Mouse (Mus musculus) forebrain, embryonic 10.5 days (tissue): ENCODE data around the gene Irf1. TPM values are rescaled to one million over a fixed set of nuclear protein-coding genes. Genes with fewer than 3 reads are reported as not detected.

Source experiments
- DNase-seq: peaks from one replicate; pipeline ENCODE4 v3.0.0-alpha.2; 2017; ENCODE audit warnings: low spot score; ENCODE audit errors: extremely low spot score
- H3K27ac ChIP-seq: fragments of 300-500 bp; sonication (generic); 2 replicates; pipeline ENCODE4 v1.5.1; 2016; ENCODE audit warnings: mild to moderate bottlenecking
- H3K27me3 ChIP-seq: fragments of 300-500 bp; sonication (generic); 2 replicates; pipeline ENCODE4 v1.6.1; 2016; ENCODE audit warnings: mild to moderate bottlenecking; ENCODE audit not compliant: poor library complexity, severe bottlenecking
- H3K36me3 ChIP-seq: fragments of 300-500 bp; sonication (generic); replicated peaks from 2 replicates; pipeline ENCODE4 v1.6.1; 2016; ENCODE audit warnings: mild to moderate bottlenecking, moderate library complexity
- H3K4me1 ChIP-seq: fragments of 300-500 bp; sonication (generic); 2 replicates; pipeline ENCODE4 v1.6.1; 2016
- H3K4me3 ChIP-seq: fragments of 300-500 bp; sonication (generic); 2 replicates; pipeline ENCODE4 v1.5.1; 2016; ENCODE audit warnings: mild to moderate bottlenecking, moderate library complexity
- H3K9me3 ChIP-seq: fragments of 300-500 bp; sonication (generic); 2 replicates; pipeline ENCODE4 v1.6.1; 2016; ENCODE audit warnings: mild to moderate bottlenecking, moderate library complexity
- WGBS: fragments of 180-500 bp; shearing (Covaris S2); methylation state at CpG from one replicate; pipeline ENCODE4 v1.1.7; 2016; 5-methylcytosine and 5-hydroxymethylcytosine counted together
- polyA plus RNA-seq: library from polyadenylated mRNA; unstranded; fragments of >200 nt; fragmentation: Nextera tagmentation; extraction: Ambion mirVana; gene quantifications from 2 replicates; pipeline ENCODE4 v1.2.1, GENCODE M21; 2016

The Irf1 gene
- 3.7 and 4.9 TPM in 2 replicates for polyA plus RNA-seq

DNA sequence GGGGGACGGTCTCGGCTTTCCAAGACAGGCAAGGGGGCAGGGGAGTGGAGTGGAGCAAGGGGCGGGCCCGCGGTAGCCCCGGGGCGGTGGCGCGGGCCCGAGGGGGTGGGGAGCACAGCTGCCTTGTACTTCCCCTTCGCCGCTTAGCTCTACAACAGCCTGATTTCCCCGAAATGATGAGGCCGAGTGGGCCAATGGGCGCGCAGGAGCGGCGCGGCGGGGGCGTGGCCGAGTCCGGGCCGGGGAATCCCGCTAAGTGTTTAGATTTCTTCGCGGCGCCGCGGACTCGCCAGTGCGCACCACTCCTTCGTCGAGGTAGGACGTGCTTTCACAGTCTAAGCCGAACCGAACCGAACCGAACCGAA, at the start of gene Irf1:
TSS of gene Irf1 (plus strand) at position 255 of the 365 bp plus-strand sequence.
- under 1% methylated on average over 40 of the region's 40 CpGs for WGBS
- H3K27me3 ChIP-seq = peaks cover 62% of the 10 kb centered on the region
- peak within 1 kb of the TSS; percentile 67 for H3K4me3 ChIP-seq
- no peaks in the 10 kb centered on the region for H3K9me3 ChIP-seq
- H3K36me3 ChIP-seq = peaks cover 2% of the 10 kb centered on the region
- DNase-seq = peak; percentile 85
- H3K4me1 ChIP-seq = peaks cover 28% of the 10 kb centered on the region
- peak within 1 kb of the TSS; percentile 79 for H3K27ac ChIP-seq

DNA sequence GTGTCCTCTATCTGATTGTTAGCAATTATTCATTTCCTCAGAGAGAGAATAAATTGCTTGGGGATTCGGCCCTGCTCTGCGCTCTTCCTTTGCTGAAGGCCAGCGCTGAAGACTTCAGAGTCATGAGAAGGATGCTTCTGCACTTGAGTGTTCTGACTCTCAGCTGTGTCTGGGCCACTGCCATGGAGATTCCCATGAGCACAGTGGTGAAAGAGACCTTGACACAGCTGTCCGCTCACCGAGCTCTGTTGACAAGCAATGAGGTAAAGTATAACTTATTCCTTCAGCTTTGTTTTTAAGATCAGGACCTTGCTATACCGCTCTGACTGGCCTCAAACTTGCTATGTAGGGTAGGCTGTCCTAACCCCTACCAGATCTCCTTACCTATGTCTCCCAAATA, 49.1 kb upstream of the Irf1 start, which contains the start of gene Il5:
TSS of gene Il5 (plus strand) at position 80 of the 400 bp plus-strand sequence.
- H3K27me3 ChIP-seq = no peaks in the 10 kb centered on the region
- WGBS = 89% methylated on average over 6 of the region's 6 CpGs
- H3K4me1 ChIP-seq = no peaks in the 10 kb centered on the region
- H3K36me3 ChIP-seq = no peaks in the 10 kb centered on the region
- no peak for DNase-seq
- H3K9me3 ChIP-seq = no peaks in the 10 kb centered on the region
- no peak within 1 kb of the TSS for H3K27ac ChIP-seq
- H3K4me3 ChIP-seq = no peak within 1 kb of the TSS

DNA sequence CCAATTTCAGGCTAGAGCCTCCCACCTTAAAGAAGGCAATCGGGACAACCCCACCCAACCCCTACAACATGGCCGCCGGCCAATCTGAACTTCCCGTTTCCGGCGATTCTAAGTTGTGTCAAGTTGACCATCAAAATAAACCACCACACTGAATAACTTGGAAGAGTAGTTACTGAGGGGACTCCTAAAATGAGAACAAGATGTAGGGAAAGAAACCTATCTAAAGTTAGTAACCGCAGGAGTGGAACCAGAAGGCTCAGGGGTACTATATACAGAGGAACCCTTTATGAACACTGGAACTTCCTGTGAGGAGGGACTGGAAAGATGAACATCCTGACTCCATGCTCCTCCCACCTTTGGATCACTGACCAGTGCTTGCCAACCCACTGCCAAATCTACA, 38.4 kb upstream of the Irf1 start:
- no peaks in the 10 kb centered on the region for H3K9me3 ChIP-seq
- no peak overlapping the region for H3K4me3 ChIP-seq
- no peaks in the 10 kb centered on the region for H3K4me1 ChIP-seq
- H3K27me3 ChIP-seq = no peaks in the 10 kb centered on the region
- no peak overlapping the region for H3K27ac ChIP-seq
- no peaks in the 10 kb centered on the region for H3K36me3 ChIP-seq
- no peak for DNase-seq
- 95% methylated on average over 7 of the region's 7 CpGs for WGBS

DNA sequence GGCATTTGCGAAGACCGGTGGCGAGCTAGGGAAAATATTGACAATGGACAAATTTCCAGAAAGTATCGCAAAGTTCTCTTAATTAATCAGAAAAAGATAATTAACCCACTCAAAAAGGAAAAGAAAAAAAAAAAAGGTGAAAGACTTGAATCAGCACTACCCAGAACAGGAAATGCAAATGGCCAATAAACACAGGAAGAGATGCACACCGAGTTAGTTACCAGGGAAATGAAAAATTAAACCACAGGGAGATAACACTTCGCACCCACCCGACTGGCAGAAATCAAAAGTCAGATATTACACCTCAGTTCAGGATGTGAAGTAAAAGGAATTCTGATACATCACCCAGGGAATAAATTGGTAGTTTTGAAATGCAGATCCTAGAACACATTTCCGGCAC, 37.6 kb upstream of the Irf1 start:
- Histone ChIP-seq H3K9me3 (no peaks in the 10 kb centered on the region), H3K4me1 (no peaks in the 10 kb centered on the region), H3K27ac (no peak overlapping the region), H3K36me3 (no peaks in the 10 kb centered on the region), H3K27me3 (no peaks in the 10 kb centered on the region), H3K4me3 (no peak overlapping the region)
- DNase-seq = no peak
- WGBS = 93% methylated on average over 8 of the region's 8 CpGs

DNA sequence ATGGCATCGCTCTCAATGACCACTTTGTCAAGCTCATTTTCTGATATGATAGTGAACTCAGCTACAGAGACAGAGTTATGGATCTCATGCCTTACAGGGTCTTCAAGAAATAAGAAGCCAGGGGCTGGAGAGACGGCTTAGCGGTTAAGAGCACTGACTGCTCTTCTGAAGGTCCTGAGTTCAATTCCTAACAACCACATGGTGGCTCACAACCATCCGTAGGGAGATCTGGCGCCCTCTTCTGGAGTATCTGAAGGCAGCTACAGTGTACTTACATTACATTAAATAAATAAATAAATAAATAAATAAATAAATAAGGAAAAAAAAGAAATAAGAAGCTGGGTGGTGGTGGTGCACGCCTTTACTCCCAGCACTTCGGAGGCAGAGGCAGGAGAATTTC, 36.0 kb upstream of the Irf1 start:
- H3K27me3 ChIP-seq = no peaks in the 10 kb centered on the region
- H3K4me3 ChIP-seq = no peak overlapping the region
- DNase-seq = no peak
- no peak overlapping the region for H3K27ac ChIP-seq
- no peaks in the 10 kb centered on the region for H3K36me3 ChIP-seq
- H3K4me1 ChIP-seq = no peaks in the 10 kb centered on the region
- 88% methylated on average over 7 of the region's 7 CpGs for WGBS
- H3K9me3 ChIP-seq = no peaks in the 10 kb centered on the region

DNA sequence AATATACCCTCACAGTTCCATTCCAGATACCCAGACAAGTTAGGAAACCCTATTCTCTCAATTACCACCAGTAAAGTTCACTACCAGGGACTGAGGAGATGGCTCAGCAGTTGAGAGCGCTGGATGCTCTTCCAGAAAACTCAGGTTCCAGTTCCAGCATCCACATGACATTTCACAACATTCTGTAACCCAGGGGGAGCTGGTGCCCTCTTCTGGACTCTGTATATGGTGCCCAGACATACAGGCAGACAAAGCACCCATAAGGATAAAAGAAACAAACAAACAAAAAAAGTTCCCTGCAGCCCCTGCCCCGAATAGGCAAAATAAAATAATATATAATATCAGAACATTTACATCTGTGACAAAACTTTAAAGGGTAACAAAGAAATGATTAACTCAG, 35.4 kb upstream of the Irf1 start:
- Histone ChIP-seq H3K27me3 (no peaks in the 10 kb centered on the region), H3K4me1 (no peaks in the 10 kb centered on the region), H3K36me3 (no peaks in the 10 kb centered on the region), H3K9me3 (no peaks in the 10 kb centered on the region), H3K27ac (no peak overlapping the region), H3K4me3 (no peak overlapping the region)
- no peak for DNase-seq
- 80% methylated on average over 2 of the region's 2 CpGs for WGBS

DNA sequence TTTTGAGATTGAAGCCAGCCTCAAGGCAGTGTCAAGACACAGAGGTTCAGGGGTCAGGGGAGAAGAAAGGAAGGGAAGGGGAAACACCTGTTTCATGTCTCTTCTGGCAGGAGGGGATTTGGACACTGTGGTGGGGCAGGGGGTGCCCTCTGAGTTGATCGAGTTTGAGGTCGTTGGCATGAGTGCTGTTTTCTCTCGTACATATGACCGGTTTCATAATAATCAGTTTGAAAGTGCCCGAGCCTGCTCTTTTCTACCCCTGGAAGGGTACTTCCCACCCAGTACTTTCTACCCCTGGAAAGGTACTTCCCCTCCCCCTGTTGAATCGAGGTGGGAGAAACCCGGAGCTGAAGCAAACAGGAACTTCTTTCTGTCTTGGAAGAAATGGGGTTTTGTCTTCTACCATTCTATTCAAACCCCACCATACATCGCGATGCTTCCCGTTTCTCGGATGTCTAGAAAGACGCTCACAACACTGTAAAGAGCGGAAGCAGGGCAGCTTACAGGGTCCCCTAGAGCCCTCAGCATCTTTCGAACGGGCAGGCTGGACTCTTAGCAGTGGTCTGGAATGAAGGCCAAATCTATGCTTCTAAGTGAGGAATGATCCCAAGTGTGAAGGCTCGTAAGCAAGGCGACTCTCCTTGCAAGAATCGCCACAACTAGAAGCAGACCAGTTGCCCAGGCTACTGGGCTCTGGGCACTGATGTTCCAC, 34.7 kb upstream of the Irf1 start:
- H3K27me3 ChIP-seq = no peaks in the 10 kb centered on the region
- H3K9me3 ChIP-seq = no peaks in the 10 kb centered on the region
- no peaks in the 10 kb centered on the region for H3K36me3 ChIP-seq
- no peak for DNase-seq
- H3K4me1 ChIP-seq = no peaks in the 10 kb centered on the region
- 75% methylated on average over 18 of the region's 18 CpGs for WGBS
- no peak overlapping the region for H3K27ac ChIP-seq
- H3K4me3 ChIP-seq = no peak overlapping the region

DNA sequence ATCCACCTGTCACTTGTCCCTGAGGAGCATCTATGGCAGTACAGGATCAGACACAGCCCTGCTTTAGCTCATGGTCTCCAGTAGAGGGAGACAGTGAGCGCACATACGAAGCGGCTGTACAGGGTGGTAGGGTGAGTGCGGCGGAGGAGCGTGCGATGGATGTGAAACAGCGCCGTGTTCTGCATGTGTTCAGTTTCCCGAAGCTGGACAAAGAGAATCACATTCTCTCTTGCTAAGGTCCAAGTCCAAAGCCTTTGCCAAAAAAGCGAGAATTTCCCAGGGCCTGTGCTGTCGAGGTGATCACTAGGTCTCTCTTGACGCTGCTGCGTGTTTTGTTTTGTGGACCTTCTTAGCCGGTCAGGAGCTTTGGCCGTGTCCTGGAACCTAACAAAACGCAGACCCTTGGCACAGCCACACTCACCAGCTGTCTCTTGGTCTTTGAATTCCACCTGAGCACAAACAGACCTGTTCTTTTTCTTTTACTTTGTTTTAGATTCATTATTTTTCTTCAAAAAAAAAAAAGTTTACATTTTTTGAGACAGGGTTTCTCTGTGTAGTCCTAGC, 34.0 kb upstream of the Irf1 start:
- peak; percentile 74 for DNase-seq
- Histone ChIP-seq H3K9me3 (no peaks in the 10 kb centered on the region), H3K36me3 (no peaks in the 10 kb centered on the region), H3K4me3 (peak overlapping the region; percentile 30), H3K27me3 (no peaks in the 10 kb centered on the region), H3K4me1 (no peaks in the 10 kb centered on the region), H3K27ac (peak overlapping the region; percentile 27; the same call in 1 of the 2 replicates)
- WGBS = 33% methylated on average over 17 of the region's 17 CpGs

DNA sequence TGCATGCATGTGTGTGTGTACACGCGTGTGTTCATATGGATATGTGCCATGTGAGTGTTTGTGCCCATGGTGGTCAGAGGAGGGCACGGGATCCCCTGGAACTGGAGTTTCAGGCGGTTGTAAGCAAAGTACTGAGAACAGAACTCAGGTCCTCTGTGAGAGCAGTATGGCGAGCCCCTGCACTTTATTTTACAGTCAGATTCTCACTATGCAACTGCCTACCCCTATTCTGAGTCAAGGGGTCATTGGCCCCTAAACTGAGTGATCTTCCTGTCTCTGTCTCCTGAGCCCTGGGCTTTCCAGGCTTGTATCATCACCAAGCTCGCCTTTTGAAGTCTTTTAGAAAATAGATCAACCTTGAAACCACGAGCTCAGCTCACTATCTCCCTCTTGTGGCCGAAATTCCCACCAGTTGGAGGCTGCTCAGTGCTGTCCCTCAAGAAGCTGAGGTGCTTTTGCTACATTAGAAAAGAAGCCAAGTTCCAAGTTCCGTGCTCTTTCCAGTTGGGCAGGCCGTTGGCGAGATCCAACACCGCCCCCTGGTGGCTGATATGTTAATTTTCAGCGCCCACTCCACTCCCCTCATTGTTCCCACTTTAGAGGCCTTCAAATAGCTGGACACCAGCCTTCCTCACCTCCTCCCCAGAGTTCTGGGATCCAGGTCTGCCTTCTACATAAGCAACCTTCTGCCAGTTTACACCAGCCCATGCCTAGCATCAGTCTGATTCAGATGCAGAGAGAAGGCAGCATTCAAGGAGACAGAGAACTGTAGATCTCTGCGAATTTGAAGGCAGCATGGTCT, 32.8 kb upstream of the Irf1 start:
- 47% methylated on average over 14 of the region's 14 CpGs for WGBS
- DNase-seq = peak; percentile 77
- Histone ChIP-seq H3K4me1 (no peaks in the 10 kb centered on the region), H3K4me3 (no peak overlapping the region), H3K27ac (no peak overlapping the region), H3K36me3 (no peaks in the 10 kb centered on the region), H3K27me3 (no peaks in the 10 kb centered on the region), H3K9me3 (no peaks in the 10 kb centered on the region)

DNA sequence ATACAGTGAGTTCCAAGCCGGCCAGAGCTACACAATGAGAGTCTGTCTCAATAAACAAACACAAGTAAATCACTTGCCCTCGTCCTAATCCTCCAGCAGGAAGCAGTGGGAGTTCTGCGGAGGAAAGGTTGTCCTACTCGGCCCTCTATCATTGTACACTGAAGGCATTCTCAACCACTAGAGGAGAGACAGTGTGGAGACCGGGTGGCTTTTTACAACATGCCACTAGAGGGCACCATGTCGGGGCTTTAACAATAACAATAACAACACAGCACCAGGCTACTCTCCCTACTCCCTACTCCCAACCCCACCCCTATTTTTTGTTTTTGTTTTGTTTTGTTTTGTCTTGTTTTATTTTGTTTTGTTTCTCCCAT, 32.3 kb upstream of the Irf1 start:
- Histone ChIP-seq H3K4me1 (peaks cover 5% of the 10 kb centered on the region), H3K36me3 (no peaks in the 10 kb centered on the region), H3K27me3 (no peaks in the 10 kb centered on the region), H3K9me3 (no peaks in the 10 kb centered on the region), H3K27ac (no peak overlapping the region), H3K4me3 (no peak overlapping the region)
- no peak for DNase-seq
- WGBS = 43% methylated on average over 6 of the region's 6 CpGs

DNA sequence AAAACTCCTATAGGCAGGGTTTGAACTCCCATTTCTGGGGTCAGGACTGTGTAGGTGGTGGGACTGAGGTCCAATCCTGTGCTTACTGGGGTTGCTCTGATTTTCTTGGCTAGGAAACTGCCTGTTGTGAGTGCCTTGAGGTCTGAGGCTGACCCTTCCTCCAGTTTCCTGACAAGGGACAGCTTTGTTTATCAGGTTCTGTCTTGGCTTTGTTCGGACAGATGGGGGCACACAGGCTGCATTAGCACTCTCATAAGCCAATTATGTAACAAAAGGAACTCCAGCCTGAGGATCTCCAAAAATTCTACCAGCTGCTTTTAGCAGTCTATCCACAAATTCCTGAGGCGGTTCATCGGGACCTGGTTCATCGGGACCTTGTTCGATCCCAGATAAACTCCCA, 27.5 kb upstream of the Irf1 start:
- Histone ChIP-seq H3K27ac (no peak overlapping the region), H3K27me3 (no peaks in the 10 kb centered on the region), H3K36me3 (no peaks in the 10 kb centered on the region), H3K9me3 (no peaks in the 10 kb centered on the region), H3K4me1 (peaks cover 17% of the 10 kb centered on the region), H3K4me3 (no peak overlapping the region)
- WGBS = 6% methylated on average over 5 of the region's 5 CpGs
- DNase-seq = no peak

DNA sequence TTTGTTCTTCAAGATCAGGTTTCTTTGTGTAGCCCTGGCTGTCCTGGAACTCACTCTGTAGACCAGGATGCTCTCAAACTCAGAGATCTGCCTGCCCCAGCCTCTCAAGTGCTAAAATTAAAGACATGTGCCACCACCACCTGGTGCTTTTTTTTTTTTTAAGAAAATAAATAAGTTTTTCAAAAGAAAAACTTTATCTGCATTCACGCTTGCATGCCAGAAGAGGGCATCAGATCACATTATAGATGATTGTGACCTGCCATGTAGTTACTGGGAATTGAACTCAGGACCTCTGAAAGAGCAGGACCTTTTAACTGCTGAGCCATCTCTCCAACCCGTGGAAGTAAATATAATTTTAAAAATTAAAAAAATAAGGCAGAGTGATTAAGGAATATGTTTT, 24.6 kb upstream of the Irf1 start:
- Histone ChIP-seq H3K9me3 (no peaks in the 10 kb centered on the region), H3K36me3 (no peaks in the 10 kb centered on the region), H3K4me1 (peaks cover 21% of the 10 kb centered on the region), H3K4me3 (no peak overlapping the region), H3K27me3 (no peaks in the 10 kb centered on the region), H3K27ac (no peak overlapping the region)
- WGBS = 89% methylated on average over 2 of the region's 2 CpGs
- DNase-seq = no peak

DNA sequence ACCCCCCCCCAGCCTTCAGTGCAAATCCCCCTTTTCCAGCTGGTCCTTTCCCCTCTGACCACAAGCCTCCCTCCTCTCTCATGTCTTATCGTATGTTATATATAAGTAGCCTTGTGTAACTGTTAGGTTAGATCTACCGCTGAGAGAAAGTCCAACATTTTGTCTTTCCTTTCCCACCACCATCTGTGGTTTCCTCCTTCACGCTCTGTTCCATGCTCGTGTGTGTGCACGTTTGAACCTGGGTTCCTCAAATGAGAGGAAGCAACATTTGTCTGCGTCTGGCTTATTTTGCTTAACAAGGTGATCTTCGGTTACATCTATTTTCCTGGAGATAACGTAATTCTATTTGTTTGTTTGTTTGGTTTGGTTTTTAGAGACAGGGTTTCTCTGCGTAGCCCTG, 21.8 kb upstream of the Irf1 start:
- DNase-seq = no peak
- 94% methylated on average over 9 of the region's 9 CpGs for WGBS

More for the DNA sequence above, 21.8 kb upstream of the Irf1 start:
- no peaks in the 10 kb centered on the region for H3K9me3 ChIP-seq
- H3K4me1 ChIP-seq = peaks cover 15% of the 10 kb centered on the region
- no peaks in the 10 kb centered on the region for H3K36me3 ChIP-seq
- no peak overlapping the region for H3K27ac ChIP-seq
- H3K27me3 ChIP-seq = no peaks in the 10 kb centered on the region
- no peak overlapping the region for H3K4me3 ChIP-seq
